Mouse (Mus musculus) lung, postnatal 14 days (tissue): ENCODE measurements around the gene Olfr847.

Source experiments
- DNase-seq: peaks from one replicate; pipeline ENCODE4 v3.0.0; 2021

The Olfr847 gene

GRCm38 (mm10) chr9:19378569-19378968 is at the start of gene Olfr847:
Gene Olfr847, minus strand, starts transcription at chr9:19378669.
- no peak for DNase-seq

GRCm38 (mm10) chr9:19363905-19364304 is 14.6 kb downstream of the Olfr847 start, which contains the start of gene Olfr846:
Gene Olfr846, minus strand, starts transcription at chr9:19364005.
- no peak for DNase-seq

DNA sequence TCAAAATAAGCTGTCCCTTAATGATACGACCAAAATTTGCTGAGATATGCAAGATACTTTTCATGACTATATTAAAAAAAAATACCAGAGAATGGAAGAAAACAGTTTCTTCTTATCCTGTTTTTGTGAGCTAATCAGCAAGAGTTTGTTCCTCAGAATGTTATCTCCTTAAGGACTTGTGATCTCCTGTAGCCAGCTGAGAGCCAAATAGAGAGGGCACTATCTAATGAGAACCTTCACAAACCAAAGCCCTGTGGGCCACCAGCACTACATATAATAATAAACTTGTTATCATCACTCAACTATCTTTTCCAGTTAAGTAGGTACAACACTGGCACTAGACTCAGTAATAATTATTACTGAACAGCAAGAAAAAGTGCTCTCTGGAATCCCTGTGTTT is 42.3 kb downstream of the Olfr847 start, which contains the start of gene Olfr845:
TSS of gene Olfr845 (plus strand) at position 301 of the 400 bp plus-strand sequence.
- DNase-seq: no peak
